Mouse (Mus musculus) skeletal muscle tissue, adult 2 months (tissue): Measurements from ENCODE around the gene Foxp1.

Experiments used
- DNase-seq: peaks from one replicate; pipeline ENCODE4 v3.0.0-alpha.2; 2012; ENCODE audit warnings: low read depth, low spot score

Gene Foxp1

DNA sequence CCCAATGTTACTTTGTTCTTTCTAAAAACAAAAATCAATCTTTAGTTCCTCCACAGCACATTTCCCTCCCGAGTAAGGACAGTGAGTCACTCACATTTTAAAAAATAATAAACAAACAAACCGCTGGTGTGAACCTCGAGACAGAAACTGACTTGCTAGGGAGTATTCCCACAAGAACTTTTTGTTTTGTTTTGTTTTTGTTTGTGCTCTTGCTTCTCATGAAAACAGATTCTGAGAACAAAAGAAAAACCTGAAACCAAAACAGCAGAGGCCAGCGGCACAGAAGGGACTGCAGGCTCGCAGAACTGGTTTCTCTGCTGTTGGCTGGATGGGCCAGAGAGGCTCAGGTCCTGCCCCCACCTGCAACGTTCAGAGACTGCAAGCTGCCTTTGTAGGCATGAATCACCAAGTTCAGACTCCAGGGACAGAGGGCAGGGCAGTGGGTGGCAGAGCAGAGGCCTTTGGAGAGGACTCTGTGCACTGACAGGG lies 572.8 kb downstream of the Foxp1 start:
- no peak for DNase-seq

DNA sequence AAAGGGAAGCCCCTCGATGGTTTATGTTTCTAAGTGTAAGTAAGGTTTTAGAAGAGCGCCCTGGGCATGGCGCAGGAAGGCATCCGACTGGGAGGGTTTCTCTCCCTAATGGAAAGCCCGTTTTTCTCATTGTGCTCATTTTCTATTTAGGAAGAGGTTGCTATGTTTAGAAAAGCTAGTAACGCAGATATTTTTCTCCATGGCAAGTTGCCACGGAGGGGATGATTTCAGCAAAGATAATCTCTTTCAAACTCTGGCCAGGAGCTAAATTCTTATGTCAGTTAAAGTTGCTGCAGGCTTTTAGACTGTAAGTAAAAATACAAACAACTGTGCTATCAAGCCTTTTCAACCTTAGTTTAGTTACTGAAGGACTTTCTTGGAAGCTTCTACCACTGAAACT lies 573.2 kb downstream of the Foxp1 start:
- DNase-seq = peak; percentile 33

DNA sequence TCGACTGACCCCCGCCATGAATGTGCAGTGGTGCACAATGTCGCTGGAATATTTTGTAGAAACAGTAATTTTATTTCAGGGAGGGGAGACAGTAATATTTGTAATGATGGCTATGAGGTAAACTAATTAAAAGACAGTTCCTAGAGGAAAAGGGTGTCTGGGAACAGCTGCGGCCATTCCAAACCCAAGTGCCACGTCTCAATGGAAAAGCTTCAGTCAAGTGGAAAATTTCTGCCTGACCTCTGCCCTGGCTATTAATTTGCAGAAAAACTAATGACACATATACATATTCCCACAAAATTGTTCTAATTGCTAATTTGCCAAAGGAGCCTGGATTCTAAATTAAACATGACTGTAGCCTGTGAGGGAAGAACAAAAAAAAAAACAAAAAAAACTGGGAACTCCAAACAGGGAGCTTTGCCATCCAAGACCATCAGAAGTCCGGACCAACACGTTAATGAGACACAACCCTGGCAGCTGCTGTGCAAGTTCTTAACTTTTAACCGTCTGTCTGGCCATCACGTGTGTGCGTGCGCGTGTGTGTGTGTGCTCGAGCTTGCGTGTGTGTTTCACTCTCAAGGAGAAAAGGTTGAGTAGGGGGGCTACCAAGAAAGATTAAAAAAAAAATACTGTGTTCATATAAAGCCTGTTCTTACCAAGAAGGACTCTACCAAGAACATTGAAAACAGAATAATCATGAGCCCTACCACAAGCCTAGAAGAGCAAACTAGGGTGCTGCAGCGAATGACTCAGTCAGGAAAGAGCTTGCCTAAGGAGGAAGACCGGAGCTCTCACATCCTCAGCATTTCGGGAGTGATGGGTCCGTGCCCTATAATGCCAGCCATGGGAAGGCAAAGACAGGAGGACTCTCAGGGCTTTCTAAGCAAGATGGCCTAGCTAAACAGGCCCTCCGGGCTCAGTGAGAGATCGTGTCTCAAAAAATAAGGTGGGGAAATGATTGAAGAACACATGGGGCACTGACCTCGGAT lies 574.1 kb downstream of the Foxp1 start:
- no peak for DNase-seq

DNA sequence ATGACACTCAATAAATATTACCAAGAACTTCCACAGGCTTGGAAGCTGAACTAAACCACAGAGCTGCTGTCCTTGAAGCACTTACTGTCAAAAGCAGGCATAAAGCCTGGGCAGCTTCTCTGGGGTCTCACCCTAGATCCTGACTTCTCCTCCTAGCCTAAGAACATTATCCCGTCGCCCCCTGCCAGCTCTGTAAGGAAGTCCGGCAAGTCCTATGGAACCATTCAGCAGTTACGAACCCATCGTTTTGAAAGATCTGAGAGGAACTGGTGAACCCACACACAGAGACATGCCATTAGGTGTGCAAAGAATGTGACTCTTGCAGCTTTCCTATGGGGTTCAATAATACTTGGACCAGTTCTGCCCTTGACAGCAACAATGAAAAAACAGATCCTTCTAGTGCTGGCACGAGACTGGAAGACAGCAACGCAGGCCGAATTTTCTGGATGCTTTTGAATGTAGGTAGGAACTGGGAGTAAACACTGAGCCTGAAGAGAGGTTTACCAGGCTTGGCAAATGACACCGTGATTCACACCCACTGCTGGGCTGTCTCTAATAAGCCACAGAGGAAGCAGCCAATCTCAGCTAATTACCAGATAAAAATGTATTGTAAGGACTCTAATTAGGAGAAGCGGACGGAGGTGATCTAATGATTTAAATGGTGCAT lies 574.9 kb downstream of the Foxp1 start:
- DNase-seq = no peak

DNA sequence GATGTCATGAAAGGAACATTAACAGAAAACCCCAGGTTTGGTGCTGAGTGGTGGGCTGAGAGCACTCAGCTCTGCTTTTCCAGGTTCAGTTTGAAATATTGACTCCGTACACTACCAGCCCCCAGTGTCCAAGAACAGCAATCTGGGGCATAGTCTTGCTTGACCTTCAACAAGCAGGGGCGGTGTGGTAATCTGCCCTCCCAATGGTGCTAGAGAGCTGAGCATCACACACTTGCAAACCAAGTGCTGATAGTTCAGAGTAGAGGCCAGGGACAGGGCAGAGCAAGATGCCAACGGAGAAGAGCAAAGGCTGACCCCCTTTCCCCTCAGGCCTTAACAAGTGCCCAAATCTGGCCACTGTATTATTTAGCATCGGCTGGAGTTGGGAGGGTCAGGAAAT lies 575.8 kb downstream of the Foxp1 start:
- DNase-seq = no peak

DNA sequence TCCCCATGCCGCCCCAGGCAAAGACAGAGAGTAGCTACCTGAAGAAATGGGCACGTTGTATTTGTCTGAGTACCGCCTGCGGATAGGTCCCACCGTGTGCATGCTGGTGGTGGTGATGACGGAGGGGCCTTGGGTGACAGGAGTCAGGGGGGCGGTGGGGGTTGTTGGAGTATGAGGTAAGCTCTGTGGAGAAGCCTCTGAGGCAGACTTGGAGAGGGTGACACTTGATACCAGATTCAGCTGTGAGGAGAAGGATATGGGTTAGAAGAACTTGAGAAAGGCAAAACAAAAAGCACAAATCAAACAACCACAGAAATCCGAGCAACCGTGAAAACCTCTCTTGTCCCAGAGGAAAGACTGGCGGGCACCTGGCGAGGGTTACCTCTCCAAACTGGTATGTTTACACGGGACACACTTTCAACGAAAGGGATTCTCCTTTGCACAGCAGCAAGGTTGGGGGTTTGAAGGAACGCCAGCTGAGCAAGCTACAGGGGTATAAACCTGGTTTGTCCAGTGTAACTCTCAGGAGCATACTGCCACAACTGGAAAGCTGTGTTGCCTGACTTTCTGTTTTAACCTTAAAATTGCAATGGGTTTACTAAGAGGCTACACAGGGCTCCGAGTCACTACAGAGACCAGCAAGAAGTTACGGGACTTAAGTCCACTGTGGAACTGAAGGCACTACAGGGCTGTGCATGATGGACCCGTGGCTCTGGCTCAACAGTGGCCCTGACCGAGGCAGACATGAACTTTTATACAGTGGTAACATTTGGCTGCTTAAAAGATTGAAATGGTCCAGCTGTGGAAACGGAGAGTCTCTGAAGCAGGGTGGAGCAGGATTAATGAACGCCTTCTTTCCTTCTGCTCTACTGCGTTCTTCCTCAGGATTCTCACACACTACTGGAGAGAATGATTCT lies 576.8 kb downstream of the Foxp1 start:
- DNase-seq = no peak

DNA sequence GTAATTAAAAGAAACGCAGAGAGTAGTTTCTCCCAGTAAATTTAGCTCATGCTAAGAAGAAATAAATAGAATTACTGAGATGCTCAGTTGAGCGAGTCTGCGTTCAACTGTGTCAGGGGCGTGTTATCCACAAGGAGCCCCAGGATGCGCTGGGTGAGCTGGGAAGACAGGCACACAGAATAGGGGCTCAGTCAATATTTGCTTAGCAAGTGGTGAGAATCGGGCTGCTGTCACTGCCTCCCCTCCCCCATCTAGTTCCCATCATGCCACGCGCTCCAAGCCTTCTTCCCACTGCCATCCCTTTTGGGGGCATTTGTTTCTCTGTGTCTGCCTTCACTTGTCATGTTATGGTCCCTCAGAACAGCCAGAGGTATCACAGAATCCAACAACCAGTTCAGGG lies 584.2 kb downstream of the Foxp1 start:
- no peak for DNase-seq

DNA sequence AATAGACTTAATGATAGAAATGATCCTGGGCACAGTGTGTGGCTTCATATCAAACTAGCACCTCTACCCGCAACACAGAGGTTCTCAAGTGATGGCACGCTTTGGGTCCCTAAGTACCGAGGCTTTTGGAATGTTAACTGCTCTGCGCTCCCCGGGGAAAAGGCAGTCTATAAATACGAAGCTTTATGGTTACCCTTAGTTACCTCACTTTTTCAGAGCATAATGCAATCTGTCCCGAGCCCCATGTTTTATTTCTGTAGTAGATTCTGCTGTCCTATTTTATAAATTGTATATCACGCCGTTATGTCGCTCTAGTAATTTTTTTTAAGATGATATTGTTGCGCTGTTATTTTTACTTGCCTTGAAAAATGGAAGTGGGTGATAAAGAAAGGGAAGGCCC lies 585.0 kb downstream of the Foxp1 start:
- DNase-seq = no peak

DNA sequence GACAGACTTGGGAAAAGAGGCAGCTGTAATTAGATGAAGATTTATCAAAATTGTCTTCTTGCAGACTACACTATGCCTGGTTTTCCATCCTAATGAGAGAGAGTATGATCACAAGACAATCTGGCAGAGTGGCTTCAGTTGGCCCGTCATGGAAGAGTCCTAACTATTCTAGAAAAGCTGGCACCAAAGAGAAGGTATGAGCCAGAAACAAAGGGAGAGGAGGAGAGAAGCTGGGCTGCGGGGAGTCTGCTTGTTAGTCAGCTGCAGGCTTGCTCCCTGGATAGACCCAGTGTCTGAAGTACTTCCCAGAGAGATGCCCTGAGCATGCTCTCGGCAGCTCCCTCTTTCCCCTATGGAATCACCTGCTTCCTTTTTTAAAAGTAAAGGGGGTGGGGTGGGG lies 586.1 kb downstream of the Foxp1 start:
- no peak for DNase-seq

DNA sequence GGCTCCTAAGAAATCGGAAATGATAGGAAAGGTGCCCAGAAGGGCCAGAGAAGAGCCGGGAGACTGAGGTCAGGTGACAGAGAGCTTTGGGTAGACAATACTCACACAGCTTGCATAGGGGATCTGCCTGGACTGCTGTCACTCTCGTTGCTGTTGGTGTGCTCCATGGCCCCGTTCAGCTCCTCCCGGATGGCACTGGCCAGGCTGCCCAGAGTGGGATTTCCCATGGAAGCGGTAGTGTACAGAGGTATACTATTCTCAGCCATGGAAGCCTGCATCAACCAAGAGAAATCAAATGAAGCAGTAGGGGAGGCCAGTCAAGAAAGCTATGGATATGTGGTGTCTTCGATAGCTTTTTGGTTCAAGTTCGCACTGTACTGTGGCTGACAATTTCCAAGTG lies 587.4 kb downstream of the Foxp1 start:
- no peak for DNase-seq

DNA sequence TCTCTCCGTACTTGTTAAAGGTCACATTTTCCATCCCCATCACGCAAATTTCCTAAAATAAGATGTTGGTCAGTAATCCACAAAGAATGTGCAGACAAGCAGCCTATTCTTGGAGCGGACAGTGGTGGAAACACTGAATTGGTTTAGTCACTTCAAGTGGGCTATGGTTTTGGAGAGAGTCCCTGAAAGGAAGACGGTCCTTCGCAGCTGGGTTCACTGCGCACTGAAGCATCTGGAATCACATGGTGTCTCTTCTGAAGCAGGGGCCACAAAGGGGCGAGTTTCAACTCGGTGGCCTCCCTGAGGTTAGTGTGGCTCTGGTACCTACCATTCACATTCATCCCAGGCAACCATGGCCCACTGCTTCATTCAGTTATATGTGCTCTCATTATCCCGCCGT lies 588.1 kb downstream of the Foxp1 start:
- DNase-seq = no peak

DNA sequence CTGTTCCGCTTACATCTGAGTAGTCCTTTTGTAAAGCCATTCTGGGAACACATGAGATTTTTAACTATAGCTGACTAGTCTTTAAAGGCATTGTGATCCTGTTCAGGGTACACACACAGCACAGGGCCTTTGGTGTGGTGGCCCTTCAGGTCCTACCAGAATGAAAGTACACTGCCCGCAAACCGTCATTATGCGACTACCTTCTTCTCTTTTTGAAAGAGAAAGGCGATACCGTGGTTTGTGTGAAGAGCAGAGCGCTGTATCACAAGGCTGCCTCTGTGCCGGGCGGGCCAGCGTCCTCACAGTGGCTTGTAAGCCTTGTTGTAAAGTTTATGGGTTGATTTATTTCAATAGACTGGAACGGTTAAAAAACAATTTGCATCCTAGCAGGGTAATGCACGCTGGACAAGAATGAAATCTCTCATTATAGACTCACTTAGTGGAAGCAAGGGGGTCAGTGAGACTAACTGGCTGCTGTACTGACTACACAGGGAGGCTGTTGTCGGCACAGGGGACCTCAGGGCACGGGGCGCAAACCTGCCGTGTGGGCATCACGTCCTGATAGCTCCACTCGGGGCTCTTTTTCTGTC lies 589.3 kb downstream of the Foxp1 start:
- no peak for DNase-seq

DNA sequence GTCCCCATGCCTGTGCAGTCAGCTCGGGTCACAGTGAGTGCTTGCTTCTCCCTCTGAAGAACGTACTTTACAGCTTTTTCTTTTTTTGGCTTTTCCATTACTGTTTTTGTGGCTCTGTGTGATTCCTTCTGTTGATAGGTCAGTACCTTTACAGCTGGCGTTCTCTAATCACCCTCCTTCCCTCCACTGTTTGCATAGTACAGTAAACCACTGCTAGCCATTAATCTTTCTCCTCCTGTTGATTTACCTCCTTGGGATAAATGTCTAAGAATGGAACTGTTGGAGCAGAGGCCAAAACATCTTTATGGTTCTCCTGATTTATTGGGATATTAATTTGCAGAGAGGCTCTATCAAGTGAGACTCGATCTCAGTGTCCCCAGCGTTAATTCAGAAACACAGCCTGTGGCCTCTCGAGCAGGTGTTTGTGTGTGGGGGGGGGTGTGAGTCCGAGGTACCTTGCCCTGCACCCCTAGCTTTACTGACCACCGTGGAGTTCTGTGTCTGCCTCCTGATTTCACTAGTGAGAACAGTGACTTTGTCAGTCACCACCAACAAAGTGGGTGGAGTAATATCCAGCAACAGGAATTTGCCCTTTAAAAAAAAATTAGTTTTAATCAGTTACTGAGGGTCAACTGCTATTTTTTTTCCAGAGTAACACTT lies 590.5 kb downstream of the Foxp1 start:
- no peak for DNase-seq

DNA sequence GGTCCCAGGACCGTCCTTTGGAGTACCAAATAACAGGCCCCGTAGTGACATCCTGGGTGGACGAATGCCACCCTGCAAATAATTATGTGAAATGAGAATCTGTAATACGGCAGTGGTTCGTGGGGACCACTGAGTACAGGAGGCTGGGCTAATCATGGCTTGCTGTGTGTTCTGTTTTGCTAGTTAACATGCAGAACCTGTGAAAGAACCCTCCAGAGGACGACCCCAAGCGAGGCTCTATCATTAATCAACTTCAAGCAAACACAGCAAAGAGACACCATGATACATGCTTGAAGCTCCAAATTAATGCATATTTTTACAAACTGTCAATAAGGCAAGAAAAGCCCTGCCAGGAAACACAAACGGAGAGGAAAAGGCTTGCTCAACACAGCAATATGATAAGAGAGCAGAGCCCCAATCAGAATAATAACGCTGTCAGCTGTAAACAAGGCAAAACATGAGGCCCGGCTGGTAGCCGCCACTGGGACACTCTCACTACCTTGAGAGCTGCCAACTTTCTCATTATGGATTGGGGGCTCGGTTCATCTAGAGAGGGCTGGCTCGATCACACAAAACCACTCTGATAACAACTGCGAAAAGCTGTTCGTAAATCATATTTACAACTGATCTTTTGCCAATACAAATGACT lies 591.7 kb downstream of the Foxp1 start:
- DNase-seq = no peak

DNA sequence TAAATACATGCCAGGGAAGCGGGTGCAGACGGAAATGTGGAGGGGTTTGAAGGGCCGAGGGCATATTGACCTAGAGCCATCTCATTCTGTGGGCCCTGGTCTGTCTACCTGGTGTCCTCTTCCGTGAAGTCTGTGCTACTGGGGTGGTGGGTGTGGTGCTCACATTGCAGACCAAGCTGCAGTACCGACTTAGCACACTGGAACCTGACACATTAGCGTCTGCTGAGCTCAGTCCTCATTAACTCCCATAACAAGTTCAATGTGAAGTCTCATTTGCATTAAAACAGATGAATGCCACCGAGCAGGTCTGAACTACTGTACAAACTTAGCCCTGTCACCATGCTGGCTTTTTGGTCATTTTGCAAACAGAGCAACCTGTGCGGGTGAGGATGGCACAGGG lies 594.2 kb downstream of the Foxp1 start:
- no peak for DNase-seq

DNA sequence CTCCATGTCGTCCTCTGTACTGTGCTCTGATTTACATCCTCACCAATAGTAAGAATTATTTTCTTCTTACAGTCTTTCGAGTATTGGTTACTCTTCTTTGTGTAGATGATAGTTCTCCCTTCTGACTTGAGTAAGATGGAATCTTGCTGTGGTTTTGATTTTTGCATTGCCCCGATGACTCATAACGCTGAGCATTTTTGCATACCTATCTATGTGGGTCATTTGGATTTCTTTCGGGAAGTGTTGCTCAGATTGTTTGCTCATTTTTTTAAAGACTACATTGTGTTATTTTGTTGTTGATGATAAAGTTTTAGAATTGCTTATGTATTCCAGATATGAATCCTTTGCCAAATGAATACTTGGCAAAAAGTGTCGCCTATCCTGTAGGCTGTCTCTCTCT lies 621.3 kb downstream of the Foxp1 start:
- no peak for DNase-seq

DNA sequence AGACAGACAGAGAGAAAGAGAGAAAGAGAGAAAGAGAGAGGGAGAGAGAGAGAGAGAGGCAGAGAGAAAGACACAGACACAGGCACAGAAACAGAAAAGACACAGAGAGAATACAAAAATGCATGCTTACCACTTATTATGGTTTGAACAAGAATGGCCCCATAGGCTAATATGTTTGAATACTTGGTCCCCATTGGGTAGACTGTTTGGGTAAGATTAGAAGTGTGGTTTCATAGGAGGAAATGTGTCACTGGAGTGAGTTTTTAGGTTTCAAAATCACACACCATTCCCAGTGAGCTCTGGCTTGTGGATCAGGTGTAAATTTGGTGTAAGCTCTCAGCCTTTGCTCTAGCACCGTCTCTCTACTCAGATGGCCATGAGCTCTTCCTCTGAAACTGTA lies 644.3 kb downstream of the Foxp1 start:
- no peak for DNase-seq

DNA sequence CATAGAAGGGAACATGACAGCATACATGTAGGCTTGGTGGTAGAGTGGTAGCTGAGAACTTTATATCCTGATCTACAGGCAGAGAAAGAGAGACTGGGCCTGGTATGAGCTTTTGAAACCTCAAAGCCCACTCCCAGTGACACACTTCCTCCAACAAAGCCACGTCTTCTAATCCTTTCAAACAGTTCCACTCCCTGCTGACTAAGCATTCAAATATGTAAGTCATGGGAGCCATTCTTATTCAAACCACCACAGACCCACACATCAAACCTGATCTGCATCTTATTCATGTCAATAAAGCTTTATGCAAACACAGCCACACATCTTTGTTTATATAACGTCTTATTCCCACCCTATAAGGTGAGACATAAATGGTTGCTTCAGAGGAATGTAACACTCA lies 646.1 kb downstream of the Foxp1 start:
- DNase-seq = no peak
